Mouse (Mus musculus) heart, postnatal 0 days (tissue): Measurements from ENCODE around the gene Fam13c. TPM values are rescaled to one million over a fixed set of nuclear protein-coding genes. Genes with fewer than 3 reads are reported as not detected.

Experiments used
- ATAC-seq: fragments of 200-750 bp; cut with Nextera tagmentation; 2 replicates; pipeline ENCODE4 v1.8.0; 2017; ENCODE audit warnings: low read depth, moderate number of reproducible peaks, moderate library complexity; ENCODE audit not compliant: insufficient read depth
- DNase-seq: peaks from one replicate; pipeline ENCODE4 v3.0.0-alpha.2; 2016; ENCODE audit warnings: low spot score
- H3K27ac ChIP-seq: fragments of 300-500 bp; sonication (generic); 2 replicates; pipeline ENCODE4 v1.5.1; 2014; ENCODE audit warnings: low read depth, mild to moderate bottlenecking
- H3K27me3 ChIP-seq: fragments of 300-500 bp; sonication (generic); 2 replicates; pipeline ENCODE4 v1.6.1; 2014; ENCODE audit warnings: low read length, mixed read lengths; ENCODE audit not compliant: control insufficient read depth, insufficient read depth
- H3K36me3 ChIP-seq: fragments of 300-500 bp; sonication (generic); replicated peaks from 2 replicates; pipeline ENCODE4 v1.6.1; 2014; ENCODE audit warnings: low read length, mixed read lengths; ENCODE audit not compliant: control insufficient read depth, insufficient read depth
- H3K4me1 ChIP-seq: fragments of 300-500 bp; sonication (generic); 2 replicates; pipeline ENCODE4 v1.6.1; 2014; ENCODE audit warnings: antibody characterized with exemption; ENCODE audit not compliant: control insufficient read depth, insufficient read depth
- H3K4me2 ChIP-seq: fragments of 300-500 bp; sonication (generic); 2 replicates; pipeline ENCODE4 v1.6.1; 2014; ENCODE audit warnings: low read depth, mild to moderate bottlenecking, low read length, moderate library complexity
- H3K4me3 ChIP-seq: fragments of 300-500 bp; sonication (generic); 2 replicates; pipeline ENCODE4 v1.5.1; 2014; ENCODE audit warnings: low read depth, low read length
- H3K9ac ChIP-seq: fragments of 300-500 bp; sonication (generic); replicated peaks from 2 replicates; pipeline ENCODE4 v1.6.1; 2014; ENCODE audit warnings: low read depth, low read length, mixed read lengths
- H3K9me3 ChIP-seq: fragments of 300-500 bp; sonication (generic); replicated peaks from 2 replicates; pipeline ENCODE4 v1.6.1; 2016; ENCODE audit warnings: low read length; ENCODE audit not compliant: control insufficient read depth
- CTCF ChIP-seq: IDR thresholded peaks from 2 replicates; pipeline ENCODE4 v1.5.1; 2016; ENCODE audit warnings: antibody characterized with exemption, control low read depth, low read depth
- EP300 ChIP-seq: IDR thresholded peaks from 2 replicates; pipeline ENCODE4 v1.6.1; 2016; ENCODE audit warnings: antibody characterized with exemption, low read depth
- WGBS: fragments of 180-500 bp; shearing (Covaris S2); extraction: QIAGEN DNeasy Blood & Tissue Kit; methylation state at CpG from one replicate; pipeline ENCODE4 v1.1.7; 2014; 5-methylcytosine and 5-hydroxymethylcytosine counted together
- polyA plus RNA-seq: library from polyadenylated mRNA; unstranded; fragments of >200 nt; fragmentation: Nextera tagmentation; extraction: Ambion mirVana; gene quantifications from 2 replicates; pipeline ENCODE4 v1.2.1, GENCODE M21; 2015
- total RNA-seq: library from RNA; depleted of rRNA; stranded (reverse); fragments of >200 nt; gene quantifications from 2 replicates; pipeline ENCODE4 v1.2.3, GENCODE M21; 2014; ENCODE audit warnings: low replicate concordance; rRNA removed

Gene Fam13c
- total and polyA plus RNA-seq, 2 experiments from 2014 or later, result 0.19 to 7.8 TPM

GRCm38 (mm10) chr10:70598516-70599125, 158.3 kb downstream of the Fam13c start:
- no peaks in the 10 kb centered on the region for H3K36me3 ChIP-seq
- H3K4me1 ChIP-seq, result peaks cover 12% of the 10 kb centered on the region
- H3K27ac ChIP-seq, result no peak overlapping the region
- peaks cover 45% of the 10 kb centered on the region for H3K27me3 ChIP-seq
- H3K4me3 ChIP-seq, result peak overlapping the region; percentile 66
- WGBS, result under 1% methylated on average over 47 of the region's 48 CpGs
- H3K9ac ChIP-seq, result no peak overlapping the region
- H3K9me3 ChIP-seq, result no peaks in the 10 kb centered on the region
- H3K4me2 ChIP-seq, result peak overlapping the region; percentile 99
- DNase-seq (no peak), ATAC-seq (no peak)
- TF ChIP-seq CTCF (no peak), EP300 (no peak)

GRCm38 (mm10) chr10:70599126-70599924, 159.0 kb downstream of the Fam13c start:
- WGBS, result under 1% methylated on average over 76 of the region's 124 CpGs
- ATAC-seq, result peak; percentile 36
- H3K4me3 ChIP-seq, result peak overlapping the region; percentile 66
- peaks cover 45% of the 10 kb centered on the region for H3K27me3 ChIP-seq
- peak overlapping the region; percentile 99 for H3K4me2 ChIP-seq
- no peak overlapping the region for H3K27ac ChIP-seq
- H3K9ac ChIP-seq, result no peak overlapping the region
- H3K9me3 ChIP-seq, result no peaks in the 10 kb centered on the region
- DNase-seq, result no peak
- TF ChIP-seq EP300 (no peak), CTCF (no peak)
- peaks cover 12% of the 10 kb centered on the region for H3K4me1 ChIP-seq
- no peaks in the 10 kb centered on the region for H3K36me3 ChIP-seq

GRCm38 (mm10) chr10:70599925-70600305, 159.6 kb downstream of the Fam13c start:
- ATAC-seq, result no peak
- H3K9ac ChIP-seq, result no peak overlapping the region

More at GRCm38 (mm10) chr10:70599925-70600305, 159.6 kb downstream of the Fam13c start:
- Histone ChIP-seq H3K4me2 (peak overlapping the region; percentile 99), H3K36me3 (no peaks in the 10 kb centered on the region), H3K4me1 (peaks cover 12% of the 10 kb centered on the region), H3K9me3 (no peaks in the 10 kb centered on the region), H3K4me3 (peak overlapping the region; percentile 66), H3K27ac (no peak overlapping the region), H3K27me3 (peaks cover 45% of the 10 kb centered on the region)
- WGBS, result 2% methylated on average over 20 of the region's 28 CpGs
- DNase-seq, result no peak
- no peak for TF ChIP-seq CTCF
- TF ChIP-seq EP300, result no peak

Other genes starting within 250 kb of the Fam13c start
- not detected in 2 replicates for gene Mrln, start 235.8 kb upstream of the Fam13c start, total RNA-seq
- gene Mrln, start 235.8 kb upstream of the Fam13c start, polyA plus RNA-seq, result 0.51 TPM in 1 of 2 replicates, not detected in the other
- gene Slc16a9, start 195.4 kb upstream of the Fam13c start, total RNA-seq, result 1.6 and 2.0 TPM in 2 replicates
- gene Slc16a9, start 195.4 kb upstream of the Fam13c start, polyA plus RNA-seq, result 0.77 and 0.86 TPM in 2 replicates
- gene Phyhipl, start 215.5 kb downstream of the Fam13c start, total RNA-seq, result not detected in 2 replicates
- 0.19 and 0.29 TPM in 2 replicates for gene Phyhipl, start 215.5 kb downstream of the Fam13c start, polyA plus RNA-seq